Mouse (Mus musculus): ENCODE data around the gene Slc22a22.

The Slc22a22 gene

DNA sequence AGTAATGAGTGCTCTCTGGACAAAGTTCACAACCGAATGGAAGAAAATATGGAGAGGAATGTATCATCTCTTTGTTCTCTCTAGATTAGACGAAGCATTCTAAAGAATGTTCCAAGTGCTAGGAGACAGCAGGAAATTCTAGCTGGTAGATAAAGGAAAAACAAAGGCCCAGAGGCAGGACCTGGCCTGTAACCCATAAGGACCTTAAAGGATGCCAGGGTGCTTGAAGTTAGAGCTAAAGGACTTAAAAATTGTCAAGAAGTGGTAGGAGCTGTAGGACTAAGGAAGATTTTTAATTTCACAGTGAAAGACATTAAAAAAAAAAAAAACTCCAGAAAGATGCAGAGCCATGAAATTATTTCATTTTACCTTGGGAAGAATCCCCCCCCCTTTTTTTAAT is at the start of gene Slc22a22:
Gene Slc22a22, minus strand, starts transcription at position 101 of the 400 bp plus-strand sequence.
- DNase-seq (ENCODE audit: low spot score in 2 of 2), result no peak

DNA sequence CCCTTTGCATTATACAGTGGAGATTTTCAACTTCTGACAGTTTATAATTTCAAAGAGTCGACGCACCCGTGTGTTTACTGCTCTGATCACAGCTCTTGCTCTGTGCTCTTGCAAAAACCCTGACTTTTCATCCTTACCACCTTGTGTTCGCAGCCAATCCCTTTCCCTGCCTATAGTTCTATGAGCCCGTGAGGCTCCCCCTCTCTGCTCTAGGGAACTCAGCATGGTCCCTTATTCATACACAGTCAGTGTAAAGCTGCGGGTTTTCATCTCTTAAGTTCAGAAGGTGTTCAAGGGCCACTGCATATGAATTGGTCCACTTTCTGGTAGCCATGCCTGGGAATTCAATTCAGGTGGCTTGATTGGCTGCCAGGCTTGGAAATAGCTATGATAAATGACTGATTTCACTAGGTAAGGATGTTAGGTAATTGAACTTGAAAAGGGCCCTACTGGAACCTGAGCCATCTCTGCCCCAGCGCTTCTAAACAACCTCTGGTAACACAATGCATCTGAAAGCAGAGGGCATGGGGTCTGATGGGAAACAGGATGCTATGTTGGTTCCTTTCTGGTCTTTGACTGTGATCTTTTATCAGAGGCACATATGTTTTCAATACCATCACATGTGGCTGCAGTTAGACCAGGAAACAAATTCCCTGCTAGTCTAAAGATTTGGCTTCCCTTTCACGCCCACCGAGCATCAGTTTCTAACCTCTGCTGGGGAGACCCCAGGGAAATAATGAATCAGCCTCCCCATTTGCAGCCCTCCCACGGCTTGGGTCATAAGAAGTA is 46.3 kb upstream of the Slc22a22 start:
- no peak for DNase-seq (ENCODE audit: low spot score in 2 of 2)

DNA sequence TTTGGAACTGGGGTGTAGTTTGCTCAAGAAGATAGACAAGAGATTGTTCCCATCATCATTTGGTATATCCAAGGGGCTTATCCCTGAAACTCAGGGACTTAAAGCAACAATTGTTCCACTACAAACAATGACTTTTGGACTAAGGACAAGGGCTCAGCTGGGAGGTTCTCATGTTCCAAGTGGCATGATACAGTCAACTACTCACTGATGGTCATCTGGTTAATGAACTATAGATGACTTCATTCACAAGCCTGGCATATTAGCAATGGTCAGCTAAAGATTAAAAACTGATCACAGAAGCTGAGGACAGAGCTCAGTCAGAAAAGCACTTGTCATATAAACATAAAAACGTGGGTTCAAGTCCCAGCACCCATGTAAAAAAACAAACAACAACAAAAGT is 44.7 kb upstream of the Slc22a22 start:
- no peak for DNase-seq (ENCODE audit: low spot score in 2 of 2)

DNA sequence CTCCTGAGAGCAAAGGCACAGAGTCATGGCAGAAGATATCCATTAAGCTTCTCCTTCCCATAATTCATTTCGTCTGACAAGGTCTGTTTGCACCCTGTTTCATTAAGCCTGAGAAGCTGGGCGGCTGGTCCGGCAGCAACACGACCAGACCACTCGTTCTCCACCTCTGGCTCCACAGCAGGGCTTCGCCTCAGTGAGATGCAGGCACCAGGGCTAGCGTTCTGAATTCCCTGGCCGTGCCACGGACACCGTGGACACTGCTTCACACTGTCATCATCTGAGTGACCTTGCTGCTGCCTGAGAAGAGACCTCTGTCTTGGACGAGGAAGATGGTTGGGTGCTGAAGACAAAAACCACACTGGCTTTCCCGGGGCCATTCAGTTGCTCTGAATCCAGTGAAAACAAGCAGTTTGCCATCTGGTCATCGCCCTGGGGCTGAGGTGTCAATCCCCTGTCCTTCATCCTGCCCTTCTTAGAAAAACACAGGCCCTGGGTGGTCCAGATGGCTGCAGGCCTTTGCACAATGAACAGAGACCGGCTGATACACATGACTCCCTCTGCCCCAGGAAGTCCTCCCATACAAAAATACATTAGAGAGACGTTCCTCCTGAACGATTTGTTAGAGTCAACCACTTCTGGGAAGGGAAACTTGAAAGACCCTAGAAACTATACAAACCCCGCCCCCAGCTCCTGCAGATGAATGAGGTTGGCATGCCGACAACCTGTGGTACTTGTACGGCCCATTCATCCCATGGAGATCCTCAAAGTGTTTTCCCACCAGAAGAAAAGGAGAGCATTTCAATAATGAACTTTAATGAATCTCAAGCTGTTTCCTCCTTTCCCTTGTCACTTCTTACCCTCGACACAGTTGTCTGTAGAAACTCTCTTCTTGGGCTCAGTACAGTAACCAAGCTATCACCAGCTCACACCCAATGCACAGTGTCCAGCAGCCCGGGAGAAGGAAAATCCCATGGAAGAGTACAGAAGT is 32.1 kb upstream of the Slc22a22 start:
- DNase-seq (ENCODE audit: low spot score in 2 of 2), result no peak

DNA sequence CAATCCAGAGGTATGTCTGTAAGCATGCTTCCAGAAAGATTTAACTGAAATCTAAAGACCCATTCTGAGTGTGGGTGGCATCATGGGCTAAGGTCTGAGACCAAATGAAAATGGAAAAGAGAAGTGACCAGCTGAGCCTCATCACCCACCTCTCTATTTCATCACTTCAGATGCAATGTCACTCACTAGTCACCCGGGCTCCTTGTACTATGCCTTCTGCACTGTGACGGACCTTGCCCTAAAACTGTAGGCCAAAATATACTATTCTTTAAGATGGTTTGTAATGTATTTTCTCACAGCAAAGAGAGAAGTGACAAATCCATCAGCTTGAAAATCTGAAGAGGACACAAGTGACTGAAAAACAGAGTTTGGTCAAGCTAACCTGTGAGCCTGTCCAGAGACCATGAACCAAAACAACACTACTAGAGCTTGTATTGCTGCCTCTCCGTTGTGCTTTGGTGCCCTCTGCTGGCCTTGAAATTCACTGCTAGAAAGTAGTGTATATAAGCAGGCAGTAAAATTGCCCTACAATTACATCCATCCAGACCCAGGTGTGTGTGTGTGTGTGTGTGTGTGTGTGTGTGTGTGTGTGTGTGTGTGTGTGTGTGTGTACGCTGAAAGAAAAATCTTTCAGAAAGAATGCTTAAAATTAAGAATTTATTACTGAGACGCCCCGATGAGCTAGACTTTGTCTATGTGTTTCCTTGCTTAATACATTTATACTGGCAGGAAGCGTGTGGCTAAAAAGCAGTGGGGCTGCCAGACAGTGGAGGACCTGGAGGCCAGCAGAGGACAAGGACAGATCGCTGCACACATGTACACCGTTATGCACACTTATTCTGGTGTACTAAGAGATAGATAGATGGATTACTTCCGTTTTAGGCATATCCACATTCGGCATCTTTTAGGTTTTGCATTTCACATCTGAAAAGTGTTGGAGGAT is 31.1 kb upstream of the Slc22a22 start:
- DNase-seq (ENCODE audit: low spot score in 2 of 2), result peak in 1 of 2 experiments; percentile 81

DNA sequence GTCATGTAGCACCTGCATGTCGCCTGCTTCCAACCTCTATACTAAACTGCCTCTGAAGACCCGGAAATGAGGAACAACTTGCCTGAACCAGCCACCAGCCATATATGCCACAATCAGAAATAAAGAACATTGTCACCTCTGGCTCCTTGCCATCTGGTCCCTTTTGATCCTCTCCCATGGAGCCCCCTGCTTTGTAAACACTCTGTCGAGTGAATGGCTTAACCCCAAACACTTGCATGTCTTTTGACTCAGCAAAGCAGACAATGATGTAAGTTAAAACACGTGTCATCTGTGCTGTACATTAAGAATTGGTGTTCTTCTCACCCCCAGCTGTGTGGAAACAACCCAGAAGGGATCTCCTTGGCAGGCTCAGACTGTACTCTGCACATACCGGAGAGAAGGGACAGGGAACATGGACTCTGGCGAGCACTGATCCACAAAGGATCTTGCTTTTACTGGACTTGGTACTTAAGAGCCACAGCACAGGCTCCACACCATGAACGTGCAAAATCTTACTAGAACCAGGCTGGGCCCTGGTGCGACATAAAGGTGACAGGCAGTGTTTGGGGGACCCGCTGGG is 26.8 kb upstream of the Slc22a22 start:
- no peak for DNase-seq (ENCODE audit: low spot score in 2 of 2)

DNA sequence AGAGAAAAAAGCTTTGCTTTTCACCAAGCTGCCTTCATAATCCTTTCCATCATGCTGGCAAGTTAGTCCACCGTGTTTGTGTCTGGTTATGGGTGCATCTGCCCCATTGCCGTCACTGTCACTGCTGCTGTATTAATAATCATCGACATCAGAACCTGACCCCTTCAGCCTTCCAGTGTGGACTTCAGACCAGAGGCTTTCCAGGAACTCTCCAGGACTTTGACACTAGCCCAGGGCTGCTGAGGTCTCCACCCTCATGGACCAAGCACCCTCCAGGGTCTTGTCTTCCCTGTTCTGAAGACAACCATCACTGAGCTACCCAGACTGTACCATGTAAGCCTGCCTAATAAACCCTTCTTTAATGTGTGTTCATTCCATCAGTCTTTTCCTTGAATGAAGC is 26.2 kb upstream of the Slc22a22 start:
- DNase-seq (ENCODE audit: low spot score in 2 of 2), result no peak

DNA sequence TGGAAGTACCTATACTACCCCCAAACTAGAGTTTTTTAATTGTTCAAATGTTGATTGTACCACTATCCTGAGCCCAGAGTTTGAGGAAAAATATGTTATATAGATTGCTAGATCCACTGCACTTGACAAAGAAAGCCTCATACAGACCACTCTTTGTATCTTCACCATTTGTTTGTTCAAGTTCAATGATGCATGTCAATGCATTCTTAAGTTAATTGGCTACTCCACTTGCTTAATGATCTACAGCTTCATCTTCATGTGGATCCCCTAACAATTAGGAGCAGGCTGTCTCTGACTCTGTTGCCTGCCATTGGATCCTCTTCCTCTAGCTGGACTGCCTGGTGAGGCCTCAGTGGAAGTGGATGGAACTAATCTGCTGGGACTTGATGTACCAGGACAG is 24.1 kb upstream of the Slc22a22 start:
- no peak for DNase-seq (ENCODE audit: low spot score in 2 of 2)

DNA sequence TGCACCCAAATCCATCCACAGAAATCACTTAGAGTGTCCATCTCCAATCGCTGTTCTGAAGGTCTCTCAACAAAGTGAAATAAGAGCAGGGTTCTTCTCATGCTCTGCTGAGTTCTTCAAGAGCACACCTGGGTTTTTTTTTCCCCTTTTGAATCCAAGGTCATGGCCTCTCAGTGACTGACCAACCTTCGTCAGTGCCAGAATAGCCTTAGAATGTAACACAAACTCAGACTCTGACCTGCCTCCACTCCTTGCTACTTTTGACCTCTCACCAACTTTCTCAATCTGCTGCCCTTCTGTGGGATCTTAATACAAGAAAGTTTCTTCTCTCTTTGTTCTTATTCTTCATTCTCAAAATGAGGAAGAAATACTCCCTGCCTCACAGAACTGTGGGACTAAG is 18.7 kb upstream of the Slc22a22 start:
- no peak for DNase-seq (ENCODE audit: low spot score in 2 of 2)

DNA sequence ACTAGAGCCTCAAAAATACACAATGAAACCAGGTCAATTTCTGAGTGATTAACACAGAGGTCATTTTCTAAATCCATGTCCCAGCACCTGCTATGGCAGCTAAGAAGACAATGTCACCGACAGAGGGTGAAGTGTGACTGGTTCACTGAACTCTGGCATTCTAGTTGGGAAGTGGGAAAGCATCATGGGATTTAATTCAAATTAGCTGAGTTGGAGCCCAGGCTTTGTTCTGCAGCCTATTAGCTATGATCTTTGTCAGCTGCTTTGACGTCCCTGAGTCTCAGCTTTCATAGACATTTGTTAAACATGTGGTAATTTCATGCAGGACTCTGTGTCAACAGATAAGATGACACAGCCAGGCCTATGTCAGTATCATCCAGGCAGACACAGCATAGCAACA is 5.1 kb upstream of the Slc22a22 start:
- no peak for DNase-seq (ENCODE audit: low spot score in 2 of 2)

DNA sequence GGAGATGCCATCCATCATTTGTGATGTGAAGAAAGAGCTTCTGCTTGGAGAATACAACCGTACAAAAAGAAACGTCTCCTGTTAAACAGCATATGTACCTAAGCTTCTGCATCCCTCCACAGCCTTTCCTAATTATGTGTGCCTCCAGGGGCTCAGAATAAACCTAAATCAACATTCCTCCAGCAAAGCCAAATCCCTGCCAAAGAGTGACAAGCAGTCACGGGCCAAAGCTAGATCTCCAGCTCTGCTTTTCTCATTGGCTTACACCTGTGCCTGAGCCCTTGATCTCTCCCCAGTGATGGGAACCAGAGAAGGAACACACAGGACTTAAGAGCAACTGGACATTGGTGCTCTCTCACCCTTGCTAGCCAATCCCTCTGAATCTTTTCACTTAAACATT is 5.8 kb downstream of the Slc22a22 start:
- DNase-seq (ENCODE audit: low spot score in 2 of 2), result no peak

DNA sequence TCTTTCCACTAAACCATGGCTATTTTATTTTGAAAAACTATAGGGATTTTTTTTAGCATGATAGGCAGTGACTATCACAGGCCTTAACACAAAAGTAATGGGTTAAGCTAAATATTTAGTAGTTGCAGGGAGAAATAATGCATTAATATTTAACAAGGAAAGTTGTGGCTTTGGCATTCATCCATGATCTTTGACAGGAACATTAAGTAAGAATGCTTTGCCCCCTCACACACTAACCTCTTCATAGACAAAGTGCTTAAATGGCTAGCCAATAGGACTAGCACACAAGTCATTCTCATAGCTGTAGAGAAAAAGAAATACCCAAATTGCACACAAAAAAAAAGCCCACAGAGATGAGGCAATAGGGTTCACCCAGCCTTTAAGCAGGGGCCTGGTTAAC is 11.4 kb downstream of the Slc22a22 start:
- DNase-seq (ENCODE audit: low spot score in 2 of 2), result no peak

DNA sequence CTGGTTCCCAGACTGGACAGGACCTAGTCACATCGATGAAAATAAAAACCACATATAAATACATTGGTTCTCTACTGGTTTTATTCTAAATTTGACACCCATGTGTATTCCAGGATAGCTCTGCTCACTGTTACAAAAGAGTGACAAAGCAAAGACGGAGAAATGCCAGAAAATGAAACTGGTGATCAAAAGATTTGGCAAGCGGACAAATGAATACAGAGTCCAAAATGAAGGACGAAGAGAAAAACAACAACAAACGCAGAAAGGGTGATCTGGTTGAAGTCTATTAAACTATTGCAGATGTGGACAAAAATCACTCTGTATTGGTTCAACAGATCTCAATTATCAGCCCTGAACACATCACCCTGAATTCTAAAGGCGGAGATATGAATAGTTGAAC is 12.4 kb downstream of the Slc22a22 start:
- DNase-seq (ENCODE audit: low spot score in 2 of 2), result no peak

DNA sequence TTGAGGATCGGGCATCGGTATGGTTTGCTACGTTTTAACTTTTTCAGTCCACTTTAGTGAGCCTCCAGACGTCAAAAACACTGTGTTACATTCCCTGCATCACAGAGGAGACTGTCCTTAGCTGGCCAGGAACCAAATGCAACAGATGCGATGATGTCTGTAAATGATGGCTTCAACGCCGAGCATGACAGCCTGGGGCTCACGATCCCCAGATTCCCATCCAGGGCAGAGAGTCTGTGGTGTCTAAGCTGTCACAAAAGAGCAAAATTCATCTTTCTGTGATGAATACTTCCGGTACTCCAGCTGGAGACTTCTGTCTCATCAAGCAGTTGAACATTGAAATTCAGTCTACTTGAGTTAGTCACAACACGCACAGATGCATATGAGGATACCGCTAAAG is 13.4 kb downstream of the Slc22a22 start:
- DNase-seq (ENCODE audit: low spot score in 2 of 2), result no peak

DNA sequence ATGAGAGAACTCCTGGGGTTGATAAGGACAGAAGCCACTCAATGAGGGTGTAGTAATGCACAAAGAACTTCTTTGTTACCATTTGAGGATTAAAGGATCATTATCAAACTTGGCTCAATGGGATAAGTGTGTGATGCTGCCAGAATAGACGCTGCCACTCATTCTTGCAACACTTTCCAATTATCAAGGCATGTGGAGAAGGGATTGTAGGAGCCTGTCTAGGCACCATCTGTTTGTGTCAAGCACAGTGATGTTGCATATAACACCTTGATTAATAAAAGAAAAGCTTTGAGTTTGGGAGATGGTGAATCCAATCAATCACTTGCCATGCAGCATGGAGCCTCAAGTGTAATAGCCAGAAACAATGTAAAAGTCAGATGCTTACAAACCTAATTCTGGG is 16.1 kb downstream of the Slc22a22 start:
- no peak for DNase-seq (ENCODE audit: low spot score in 2 of 2)

DNA sequence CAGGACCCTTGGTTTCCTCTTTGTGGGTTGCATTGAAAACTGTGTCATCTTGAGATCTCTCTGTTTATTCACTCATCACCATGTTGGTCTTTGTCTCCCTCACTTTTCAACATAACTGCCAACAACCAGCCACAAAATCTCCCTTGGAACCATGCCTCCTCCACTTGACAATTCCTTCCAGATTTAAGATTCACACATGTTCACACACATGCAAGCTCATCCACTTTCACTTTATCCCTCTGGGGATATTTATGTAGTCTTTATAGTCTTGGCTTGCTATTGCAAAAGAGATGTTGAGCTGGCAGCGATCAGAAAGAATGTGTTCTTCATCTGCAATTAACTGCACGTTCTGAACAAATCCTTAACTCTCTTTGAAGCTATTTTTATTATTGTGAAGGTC is 20.1 kb downstream of the Slc22a22 start:
- DNase-seq (ENCODE audit: low spot score in 2 of 2), result peak in 1 of 2 experiments; percentile 11

DNA sequence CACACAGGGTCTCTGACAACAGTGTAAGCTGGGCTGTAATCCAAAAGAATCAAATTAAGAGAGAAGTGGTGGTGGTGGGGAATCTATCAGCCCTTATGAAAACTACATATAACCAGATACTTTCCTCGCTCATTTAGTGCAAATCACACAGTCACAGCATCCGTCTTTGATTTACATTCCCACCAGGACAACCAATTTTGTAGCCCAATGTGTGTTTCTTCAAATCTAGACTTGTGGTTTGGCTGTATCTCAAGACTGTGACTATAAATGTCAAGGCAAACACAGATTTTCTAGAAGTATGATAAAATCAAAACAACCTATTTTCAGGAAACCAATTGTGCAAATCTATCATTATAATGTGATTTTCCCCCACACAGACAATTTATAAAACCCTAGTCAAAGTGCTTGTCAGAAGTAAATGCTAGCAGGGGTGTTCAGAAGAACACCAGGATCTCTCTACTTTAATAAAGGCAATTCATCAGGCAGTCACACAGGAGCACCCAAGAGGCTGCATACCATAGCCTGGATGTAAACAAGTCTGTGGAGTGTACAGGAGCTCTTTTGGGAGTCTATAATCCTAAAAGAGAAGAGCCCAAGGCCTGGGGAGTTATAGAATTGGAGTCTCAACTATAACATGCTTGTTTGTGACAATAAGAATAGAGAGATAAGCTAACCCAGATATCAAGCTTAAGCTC is 42.6 kb downstream of the Slc22a22 start:
- DNase-seq (ENCODE audit: low spot score in 2 of 2), result no peak

DNA sequence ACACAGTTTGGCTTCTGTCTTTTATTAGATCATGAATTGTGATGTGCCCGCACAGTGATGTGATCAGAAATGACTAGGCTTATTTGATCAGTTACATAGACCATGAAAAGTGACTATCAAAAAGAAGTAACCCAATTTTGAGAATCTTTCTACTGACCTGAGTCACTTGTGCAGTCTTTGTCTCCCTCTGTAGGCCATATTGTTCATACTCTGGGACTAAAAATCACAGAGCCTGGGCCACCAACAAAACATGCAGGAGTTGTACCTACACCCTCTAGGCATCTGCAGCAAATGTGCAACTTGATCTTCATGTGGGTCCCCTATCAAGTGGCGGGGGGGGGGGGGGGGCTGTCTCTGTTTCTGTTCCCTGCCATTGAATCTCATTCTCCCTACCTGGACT is 68.9 kb downstream of the Slc22a22 start:
- peak in 1 of 2 experiments; percentile 20 for DNase-seq (ENCODE audit: low spot score in 2 of 2)

DNA sequence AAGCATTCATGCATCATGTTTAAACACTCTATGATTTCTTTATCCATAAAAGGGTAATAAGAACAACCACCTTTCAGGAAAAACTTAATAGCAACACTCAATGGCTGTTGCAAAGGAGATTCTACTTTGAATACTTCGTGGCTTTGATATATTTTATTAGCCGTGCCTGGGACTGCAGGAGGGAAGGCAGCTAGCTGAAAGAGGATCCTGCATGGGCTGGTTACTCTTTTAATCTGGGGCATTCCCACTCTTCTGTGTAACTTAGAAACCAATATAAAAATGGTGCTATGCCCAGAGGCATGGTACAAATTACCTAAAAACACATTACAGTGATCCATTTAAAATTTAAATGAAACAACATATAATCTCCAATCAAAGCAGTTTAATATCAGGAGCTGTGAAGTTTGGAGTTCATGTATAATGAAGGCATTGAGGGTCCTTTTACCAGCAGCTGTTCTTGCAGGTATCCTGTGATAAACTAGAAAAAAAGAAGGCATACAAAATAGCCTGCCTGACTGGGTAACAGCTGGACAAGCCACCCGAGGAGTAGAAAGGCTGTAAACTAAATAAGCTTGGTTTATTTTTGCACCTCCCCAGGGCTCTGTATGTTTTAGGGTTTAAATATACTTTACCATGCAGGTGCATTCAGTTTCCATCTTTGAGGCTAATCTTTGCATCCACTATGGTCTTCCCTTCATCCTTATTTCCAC is 78.8 kb downstream of the Slc22a22 start:
- no peak for DNase-seq (ENCODE audit: low spot score in 2 of 2)

DNA sequence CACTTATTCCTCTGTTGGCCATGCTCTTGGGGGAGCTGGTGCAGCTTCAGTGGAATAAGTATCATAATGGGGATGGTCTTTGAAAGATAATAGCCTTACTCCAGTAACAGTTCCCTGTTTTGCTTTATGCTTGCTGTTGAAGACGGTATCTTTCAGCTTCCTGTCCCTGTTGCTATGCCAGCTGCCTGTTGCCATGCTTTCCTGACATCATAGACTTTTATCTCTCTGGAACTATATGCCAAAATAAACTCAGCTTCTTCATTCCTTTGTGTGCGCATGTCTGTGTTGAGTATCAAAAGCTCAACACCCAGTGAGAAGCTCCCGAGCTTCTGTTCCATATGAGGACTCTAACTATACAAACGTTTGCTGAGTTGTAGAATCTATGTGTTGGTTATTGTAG is 83.4 kb downstream of the Slc22a22 start:
- DNase-seq (ENCODE audit: low spot score in 2 of 2), result no peak
